Mouse (Mus musculus): ENCODE measurements at regions not wholly inside any gene's neighbourhood (a gene's known extent, or its start where the extent isn't known, plus 50 kb on each side); places are given as distances from the start of the nearest gene placed in this dataset.

DNA sequence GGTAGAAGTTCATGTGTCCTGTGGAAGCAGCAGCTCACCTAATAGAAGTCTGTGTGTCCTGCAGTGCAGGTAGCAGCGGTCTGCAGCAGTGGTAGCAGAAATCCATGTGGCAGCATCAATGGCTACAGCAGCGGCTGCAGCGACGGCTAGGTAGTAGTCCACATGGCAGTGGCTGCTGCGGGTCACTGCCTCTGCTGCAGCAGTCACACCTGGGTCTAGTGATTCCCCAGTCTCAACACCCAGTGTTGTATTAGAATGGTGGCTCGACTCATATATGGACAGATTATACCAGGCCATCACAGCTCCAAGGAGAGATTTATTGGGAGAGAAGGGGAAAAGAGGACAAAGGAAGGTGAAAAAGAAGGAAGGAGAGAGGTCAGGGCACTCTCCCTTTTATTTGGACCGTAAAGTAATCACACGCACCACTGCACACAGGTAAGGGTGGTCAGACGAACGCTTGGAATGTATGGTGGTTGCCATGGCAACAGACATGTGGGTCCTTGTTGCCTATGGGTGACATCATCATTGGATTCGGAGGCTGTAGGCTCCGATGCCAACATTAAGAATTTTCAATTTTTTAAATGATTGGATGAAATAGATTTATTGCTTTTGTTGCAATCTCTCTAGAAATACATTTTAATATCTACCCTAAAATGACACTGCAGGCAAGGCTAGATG, 71.2 kb upstream of the Ccdc85a start:
- TF ChIP-seq POLR2A (IDR thresholded peaks at IDR 0.05; ENCODE audit: extremely low read depth, insufficient read depth, low read length): no peak
- no peak for TF ChIP-seq CTCF (IDR thresholded peaks at IDR 0.05; ENCODE audit: extremely low read depth, insufficient read depth, low read length)
